Mouse (Mus musculus): ENCODE data around the gene Duxbl2. TPM values are rescaled to one million over a fixed set of nuclear protein-coding genes. Genes with fewer than 3 reads are reported as not detected.
"Not testable (repeated sequence)": the region's sequence is repeated elsewhere in the genome, so short reads cannot be mapped to it uniquely, and the experiment has no call there.

The Duxbl2 gene
- polyA plus RNA-seq, 1 experiment, result 11.2 TPM

GRCm38 (mm10) chr14:26162423-26162822 lies 44.3 kb downstream of the Duxbl2 start:
- not testable (repeated sequence) for H3K9me3 ChIP-seq (replicated peaks; ENCODE audit: control insufficient read depth, insufficient read depth, low read length, poor library complexity, severe bottlenecking); H3K9ac ChIP-seq (ENCODE audit: low read depth, poor library complexity, severe bottlenecking); H3K4me3 ChIP-seq (ENCODE audit: low read depth, low read length); H3K4me1 ChIP-seq (ENCODE audit: control insufficient read depth, insufficient read depth, low read length); H3K27ac ChIP-seq (ENCODE audit: insufficient read depth, low read length); H3K27me3 ChIP-seq (ENCODE audit: control insufficient read depth, insufficient read depth, low read length, poor library complexity, severe bottlenecking); H3K36me3 ChIP-seq (ENCODE audit: control insufficient read depth, insufficient read depth, low read length, poor library complexity, severe bottlenecking)

GRCm38 (mm10) chr14:26165266-26165665 lies 47.1 kb downstream of the Duxbl2 start:
- H3K27ac ChIP-seq (ENCODE audit: insufficient read depth, low read length); H3K9ac ChIP-seq (ENCODE audit: low read depth, poor library complexity, severe bottlenecking); H3K9me3 ChIP-seq (replicated peaks; ENCODE audit: control insufficient read depth, insufficient read depth, low read length, poor library complexity, severe bottlenecking); H3K4me1 ChIP-seq (ENCODE audit: control insufficient read depth, insufficient read depth, low read length); H3K4me3 ChIP-seq (ENCODE audit: low read depth, low read length); H3K36me3 ChIP-seq (ENCODE audit: control insufficient read depth, insufficient read depth, low read length, poor library complexity, severe bottlenecking); H3K27me3 ChIP-seq (ENCODE audit: control insufficient read depth, insufficient read depth, low read length, poor library complexity, severe bottlenecking): not testable (repeated sequence)

GRCm38 (mm10) chr14:26173955-26174354 lies 55.8 kb downstream of the Duxbl2 start:
- not testable (repeated sequence) for H3K9me3 ChIP-seq (replicated peaks; ENCODE audit: control insufficient read depth, insufficient read depth, low read length, poor library complexity, severe bottlenecking); H3K36me3 ChIP-seq (ENCODE audit: control insufficient read depth, insufficient read depth, low read length, poor library complexity, severe bottlenecking); H3K27ac ChIP-seq (ENCODE audit: insufficient read depth, low read length); H3K4me1 ChIP-seq (ENCODE audit: control insufficient read depth, insufficient read depth, low read length); H3K9ac ChIP-seq (ENCODE audit: low read depth, poor library complexity, severe bottlenecking); H3K27me3 ChIP-seq (ENCODE audit: control insufficient read depth, insufficient read depth, low read length, poor library complexity, severe bottlenecking); H3K4me3 ChIP-seq (ENCODE audit: low read depth, low read length)

GRCm38 (mm10) chr14:26175028-26175427 lies 56.9 kb downstream of the Duxbl2 start:
- H3K4me1 ChIP-seq (ENCODE audit: control insufficient read depth, insufficient read depth, low read length), result not testable (repeated sequence)

More at GRCm38 (mm10) chr14:26175028-26175427, 56.9 kb downstream of the Duxbl2 start:
- H3K4me3 ChIP-seq (ENCODE audit: low read depth, low read length); H3K27me3 ChIP-seq (ENCODE audit: control insufficient read depth, insufficient read depth, low read length, poor library complexity, severe bottlenecking); H3K36me3 ChIP-seq (ENCODE audit: control insufficient read depth, insufficient read depth, low read length, poor library complexity, severe bottlenecking); H3K9ac ChIP-seq (ENCODE audit: low read depth, poor library complexity, severe bottlenecking); H3K27ac ChIP-seq (ENCODE audit: insufficient read depth, low read length); H3K9me3 ChIP-seq (replicated peaks; ENCODE audit: control insufficient read depth, insufficient read depth, low read length, poor library complexity, severe bottlenecking): not testable (repeated sequence)

Other genes with a start within 250 kb of the Duxbl2 start
- 13.9 and 17.1 TPM in 2 replicates for gene Plac9a, start 215.2 kb upstream of the Duxbl2 start, polyA plus RNA-seq (2011; ENCODE audit: insufficient read depth, insufficient read length, low read depth, missing spikeins)
- 9.0 and 12.3 TPM in 2 replicates for gene Tmem254a, start 190.7 kb upstream of the Duxbl2 start, polyA plus RNA-seq (2011; ENCODE audit: insufficient read depth, insufficient read length, low read depth, missing spikeins)
- gene Cphx1, start 180.0 kb upstream of the Duxbl2 start, polyA plus RNA-seq (2011; ENCODE audit: insufficient read depth, insufficient read length, low read depth, missing spikeins), result 3.1 TPM in 1 of 2 replicates, not detected in the other
- 11.3 and 14.7 TPM in 2 replicates for gene Duxbl1, start 139.8 kb upstream of the Duxbl2 start, polyA plus RNA-seq (2011; ENCODE audit: insufficient read depth, insufficient read length, low read depth, missing spikeins)
- gene Gm9780, start 75.6 kb upstream of the Duxbl2 start, polyA plus RNA-seq (2011; ENCODE audit: insufficient read depth, insufficient read length, low read depth, missing spikeins), result 4.1 and 8.3 TPM in 2 replicates
- 6.7 and 16.3 TPM in 2 replicates for gene Tmem254c, start 51.0 kb upstream of the Duxbl2 start, polyA plus RNA-seq (2011; ENCODE audit: insufficient read depth, insufficient read length, low read depth, missing spikeins)
- gene Cphx2, start 36.8 kb upstream of the Duxbl2 start, polyA plus RNA-seq (2011; ENCODE audit: insufficient read depth, insufficient read length, low read depth, missing spikeins), result not detected in 2 replicates
- gene Cphx3, start 36.1 kb upstream of the Duxbl2 start, polyA plus RNA-seq (2011; ENCODE audit: insufficient read depth, insufficient read length, low read depth, missing spikeins), result 3.9 and 4.3 TPM in 2 replicates
- gene Plac9b, start 64.1 kb downstream of the Duxbl2 start, polyA plus RNA-seq (2011; ENCODE audit: insufficient read depth, insufficient read length, low read depth, missing spikeins), result 31.5 and 34.2 TPM in 2 replicates
- 158 TPM in 2 replicates for gene Tmem254b, start 88.7 kb downstream of the Duxbl2 start, polyA plus RNA-seq (2011; ENCODE audit: insufficient read depth, insufficient read length, low read depth, missing spikeins)
- 8.8 and 30.9 TPM in 2 replicates for gene Duxbl3, start 139.6 kb downstream of the Duxbl2 start, polyA plus RNA-seq (2011; ENCODE audit: insufficient read depth, insufficient read length, low read depth, missing spikeins)